Mouse (Mus musculus) hindbrain, embryonic 16.5 days (tissue): ENCODE measurements around the gene Tcf15. TPM values are rescaled to one million over a fixed set of nuclear protein-coding genes. Genes with fewer than 3 reads are reported as not detected.

Source experiments
- ATAC-seq: fragments of 200-750 bp; cut with Nextera tagmentation; 2 replicates; pipeline ENCODE4 v1.8.0; 2017; ENCODE audit warnings: moderate TSS enrichment, moderate library complexity
- H3K27ac ChIP-seq: fragments of 300-500 bp; sonication (generic); 2 replicates; pipeline ENCODE4 v1.5.1; 2014; ENCODE audit warnings: low read depth, mild to moderate bottlenecking, control low read depth, low read length, moderate library complexity
- H3K27me3 ChIP-seq: fragments of 300-500 bp; sonication (generic); replicated peaks from 2 replicates; pipeline ENCODE4 v1.6.1; 2014; ENCODE audit warnings: low read length; ENCODE audit not compliant: control insufficient read depth, insufficient read depth
- H3K36me3 ChIP-seq: fragments of 300-500 bp; sonication (generic); 2 replicates; pipeline ENCODE4 v1.6.1; 2014; ENCODE audit warnings: mild to moderate bottlenecking, low read length, moderate library complexity, mixed read lengths; ENCODE audit not compliant: control insufficient read depth, insufficient read depth
- H3K4me1 ChIP-seq: fragments of 300-500 bp; sonication (generic); 2 replicates; pipeline ENCODE4 v1.6.1; 2014; ENCODE audit warnings: low read depth, low read length; ENCODE audit not compliant: control insufficient read depth, insufficient read depth
- H3K4me2 ChIP-seq: fragments of 300-500 bp; sonication (generic); 2 replicates; pipeline ENCODE4 v1.6.1; 2014; ENCODE audit warnings: mild to moderate bottlenecking, low read length, control low read depth, moderate library complexity
- H3K4me3 ChIP-seq: fragments of 300-500 bp; sonication (generic); 2 replicates; pipeline ENCODE4 v1.5.1; 2014; ENCODE audit warnings: mild to moderate bottlenecking, low read length, control low read depth, moderate library complexity
- H3K9ac ChIP-seq: fragments of 300-500 bp; sonication (generic); 2 replicates; pipeline ENCODE4 v1.6.1; 2014; ENCODE audit warnings: low read depth, mild to moderate bottlenecking, control low read depth, low read length, moderate library complexity
- H3K9me3 ChIP-seq: fragments of 300-500 bp; sonication (generic); 2 replicates; pipeline ENCODE4 v1.6.1; 2014; ENCODE audit warnings: mild to moderate bottlenecking, low read length, moderate library complexity; ENCODE audit not compliant: control insufficient read depth
- WGBS: fragments of 180-500 bp; shearing (Covaris S2); extraction: QIAGEN DNeasy Blood & Tissue Kit; methylation state at CpG from one replicate; pipeline ENCODE4 v1.1.7; 2014; 5-methylcytosine and 5-hydroxymethylcytosine counted together
- polyA plus RNA-seq: library from polyadenylated mRNA; unstranded; fragments of >200 nt; fragmentation: Nextera tagmentation; extraction: Ambion mirVana; gene quantifications from 2 replicates; pipeline ENCODE4 v1.2.1, GENCODE M21; 2015

The Tcf15 gene
- 1.3 TPM in 2 replicates for polyA plus RNA-seq

- WGBS = under 1% methylated on average over 99 of the region's 118 CpGs
- peaks cover 21% of the 10 kb centered on the region for H3K4me1 ChIP-seq
- H3K9ac ChIP-seq = peak within 1 kb of the TSS; percentile 51
- peak within 1 kb of the TSS; percentile 46 for H3K4me3 ChIP-seq
- peak within 1 kb of the TSS; percentile 64 for H3K4me2 ChIP-seq
- H3K27me3 ChIP-seq = peaks cover 22% of the 10 kb centered on the region
- no peak within 1 kb of the TSS for H3K27ac ChIP-seq
- H3K9me3 ChIP-seq = no peaks in the 10 kb centered on the region
- no peaks in the 10 kb centered on the region for H3K36me3 ChIP-seq
- ATAC-seq = peak; percentile 65
Measured at GRCm38 (mm10) chr2:152143279-152144157, at the start of gene Tcf15. Tcf15 (plus strand) TSS chr2:152143561.

GRCm38 (mm10) chr2:152094856-152095545 is 48.4 kb upstream of the Tcf15 start:
- Histone ChIP-seq H3K27ac (no peak overlapping the region), H3K9me3 (no peaks in the 10 kb centered on the region), H3K4me1 (peaks cover 13% of the 10 kb centered on the region), H3K4me2 (peak overlapping the region; percentile 27), H3K9ac (peak overlapping the region; percentile 7; the same call in 1 of the 2 replicates), H3K36me3 (no peaks in the 10 kb centered on the region), H3K27me3 (peaks cover 8% of the 10 kb centered on the region), H3K4me3 (no peak overlapping the region)
- no peak for ATAC-seq
- WGBS = 10% methylated on average over 29 of the region's 29 CpGs

- H3K27me3 ChIP-seq = peaks cover 6% of the 10 kb centered on the region
- H3K36me3 ChIP-seq = no peaks in the 10 kb centered on the region
- no peak for ATAC-seq
- no peak overlapping the region for H3K9ac ChIP-seq
- H3K9me3 ChIP-seq = no peaks in the 10 kb centered on the region
- H3K27ac ChIP-seq = no peak overlapping the region
- 37% methylated on average over 2 of the region's 2 CpGs for WGBS
- no peak overlapping the region for H3K4me3 ChIP-seq
- peaks cover 13% of the 10 kb centered on the region for H3K4me1 ChIP-seq
- H3K4me2 ChIP-seq = no peak overlapping the region
Measured at GRCm38 (mm10) chr2:152096922-152097321, 46.4 kb upstream of the Tcf15 start.

GRCm38 (mm10) chr2:152097916-152098315 is 45.4 kb upstream of the Tcf15 start:
- Histone ChIP-seq H3K9me3 (no peaks in the 10 kb centered on the region), H3K4me1 (peaks cover 13% of the 10 kb centered on the region), H3K27me3 (peaks cover 6% of the 10 kb centered on the region), H3K4me3 (no peak overlapping the region), H3K9ac (no peak overlapping the region), H3K27ac (0 out of 2 replicates have a peak overlapping the region, but pooled peaks have one; percentile 23), H3K36me3 (no peaks in the 10 kb centered on the region), H3K4me2 (no peak overlapping the region)
- 59% methylated on average over 11 of the region's 11 CpGs for WGBS
- ATAC-seq = no peak

- H3K27me3 ChIP-seq = no peaks in the 10 kb centered on the region
- H3K4me3 ChIP-seq = no peak overlapping the region
- no peak overlapping the region for H3K4me2 ChIP-seq
- H3K9ac ChIP-seq = no peak overlapping the region
- no peaks in the 10 kb centered on the region for H3K36me3 ChIP-seq
- no peak overlapping the region for H3K27ac ChIP-seq
- H3K9me3 ChIP-seq = no peaks in the 10 kb centered on the region
- H3K4me1 ChIP-seq = peaks cover 6% of the 10 kb centered on the region
- 29% methylated on average over 3 of the region's 3 CpGs for WGBS
- no peak for ATAC-seq
Measured at GRCm38 (mm10) chr2:152099538-152099937, 43.8 kb upstream of the Tcf15 start.

- Histone ChIP-seq H3K4me1 (peaks cover 17% of the 10 kb centered on the region), H3K9ac (no peak overlapping the region), H3K36me3 (no peaks in the 10 kb centered on the region), H3K4me2 (no peak overlapping the region), H3K27ac (no peak overlapping the region), H3K27me3 (no peaks in the 10 kb centered on the region), H3K9me3 (no peaks in the 10 kb centered on the region), H3K4me3 (no peak overlapping the region)
- ATAC-seq = no peak
- 66% methylated on average over 13 of the region's 13 CpGs for WGBS
Measured at GRCm38 (mm10) chr2:152101761-152102160, 41.6 kb upstream of the Tcf15 start.

- ATAC-seq = no peak
- Histone ChIP-seq H3K9ac (no peak overlapping the region), H3K27me3 (no peaks in the 10 kb centered on the region), H3K27ac (no peak overlapping the region), H3K9me3 (no peaks in the 10 kb centered on the region), H3K4me3 (no peak overlapping the region), H3K4me2 (no peak overlapping the region), H3K4me1 (peaks cover 18% of the 10 kb centered on the region), H3K36me3 (no peaks in the 10 kb centered on the region)
- WGBS = 50% methylated on average over 6 of the region's 6 CpGs
Measured at GRCm38 (mm10) chr2:152102369-152102768, 41.0 kb upstream of the Tcf15 start.

- H3K4me3 ChIP-seq = peak overlapping the region; percentile 71
Measured at GRCm38 (mm10) chr2:152104711-152105317, 38.5 kb upstream of the Tcf15 start.

More at GRCm38 (mm10) chr2:152104711-152105317, 38.5 kb upstream of the Tcf15 start:
- ATAC-seq = peak; percentile 57
- Histone ChIP-seq H3K9me3 (peaks cover 2% of the 10 kb centered on the region; the same call in 1 of the 2 replicates), H3K4me1 (peaks cover 18% of the 10 kb centered on the region), H3K27me3 (no peaks in the 10 kb centered on the region), H3K9ac (peak overlapping the region; percentile 87), H3K4me2 (peak overlapping the region; percentile 92), H3K27ac (no peak overlapping the region; the same call in 1 of the 2 replicates), H3K36me3 (no peaks in the 10 kb centered on the region; the same call in 1 of the 2 replicates)
- 18% methylated on average over 17 of the region's 17 CpGs for WGBS
